Mouse (Mus musculus) heart, adult 11 months (tissue): Measurements from ENCODE around the gene Nufip2.
"Not testable (repeated sequence)": the region's sequence is repeated elsewhere in the genome, so short reads cannot be mapped to it uniquely, and the experiment has no call there.

ENCODE experiments used
- DNase-seq: peaks from one replicate; pipeline ENCODE4 v3.0.0; 2022

Nufip2 gene

GRCm38 (mm10) chr11:77713736-77714135 is 27.8 kb downstream of the Nufip2 start:
- no peak for DNase-seq

- peak; percentile 0 for DNase-seq
These were observed 33.1 kb downstream of the Nufip2 start for GRCm38 (mm10) chr11:77719055-77719454.

- no peak for DNase-seq
These were observed 35.4 kb downstream of the Nufip2 start for GRCm38 (mm10) chr11:77721389-77721788.

- peak; percentile 56 for DNase-seq
These were observed 38.8 kb downstream of the Nufip2 start for GRCm38 (mm10) chr11:77724766-77725165.

DNA sequence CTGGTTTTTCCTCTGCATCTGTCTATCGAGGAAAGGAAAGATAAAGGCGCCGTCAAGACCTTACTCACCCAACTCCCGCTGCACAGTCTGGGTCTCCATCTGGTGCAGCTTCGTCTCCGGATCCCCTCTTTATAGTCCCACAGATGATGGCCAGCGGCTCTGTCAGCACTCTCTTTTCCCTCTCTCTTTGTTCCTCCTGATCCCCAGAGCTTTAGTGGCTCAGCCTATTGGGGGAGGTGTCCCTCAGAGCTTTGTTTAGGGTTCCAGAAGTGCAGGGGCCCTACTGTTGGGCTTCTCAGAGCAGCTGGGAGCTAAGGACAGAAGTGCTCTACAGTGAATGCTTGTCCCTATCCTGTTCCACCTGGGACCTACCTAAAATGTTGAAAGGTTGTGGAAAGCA is 39.2 kb downstream of the Nufip2 start, which contains the start of gene Cryba1:
TSS of gene Cryba1 (minus strand) at position 101 of the 400 bp plus-strand sequence.
- peak; percentile 80 for DNase-seq

- peak; percentile 66 for DNase-seq
These were observed 42.6 kb downstream of the Nufip2 start for GRCm38 (mm10) chr11:77728587-77728986.

- peak; percentile 98 for DNase-seq
These were observed 51.3 kb downstream of the Nufip2 start for GRCm38 (mm10) chr11:77737289-77737688.

DNA sequence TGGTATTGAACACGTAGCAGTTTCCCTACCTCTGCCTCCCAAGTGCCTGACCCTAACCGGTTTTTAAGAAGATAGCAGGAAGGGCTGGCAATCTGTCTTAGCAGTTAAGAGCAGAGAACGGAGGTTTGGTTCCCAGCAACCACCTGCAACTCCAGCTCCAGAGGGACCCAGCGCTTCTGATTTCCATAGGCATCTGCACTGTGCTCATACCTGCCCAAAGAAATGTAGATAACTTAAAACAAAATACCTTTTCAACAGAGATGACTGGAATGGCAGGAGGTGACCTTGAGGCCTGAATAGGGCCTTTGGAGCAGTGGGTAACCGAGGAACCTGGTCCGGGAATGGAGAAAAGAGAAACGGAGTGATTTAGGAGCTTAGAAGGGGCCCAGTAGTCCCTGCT is 52.6 kb downstream of the Nufip2 start:
- DNase-seq, result no peak

DNA sequence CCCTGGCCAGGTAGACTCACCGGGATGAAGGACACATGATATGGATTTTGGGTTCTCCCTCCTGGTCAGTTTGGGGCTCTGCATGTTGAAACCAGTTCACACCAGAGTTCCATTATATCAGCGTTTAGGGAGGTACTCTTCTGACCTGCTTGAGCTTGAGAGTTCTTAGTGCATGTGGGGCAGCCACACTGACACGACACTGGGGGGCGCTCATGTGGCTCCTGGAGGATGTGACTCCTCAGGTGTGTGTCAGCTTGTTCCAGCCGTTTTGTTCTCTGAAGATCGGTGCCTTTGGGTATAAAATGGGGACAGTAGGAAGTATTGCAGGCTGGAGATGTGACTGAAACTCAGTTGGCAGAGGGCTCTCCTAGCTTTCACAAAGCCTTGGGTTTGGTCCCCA is 58.0 kb downstream of the Nufip2 start:
- peak; percentile 86 for DNase-seq

DNA sequence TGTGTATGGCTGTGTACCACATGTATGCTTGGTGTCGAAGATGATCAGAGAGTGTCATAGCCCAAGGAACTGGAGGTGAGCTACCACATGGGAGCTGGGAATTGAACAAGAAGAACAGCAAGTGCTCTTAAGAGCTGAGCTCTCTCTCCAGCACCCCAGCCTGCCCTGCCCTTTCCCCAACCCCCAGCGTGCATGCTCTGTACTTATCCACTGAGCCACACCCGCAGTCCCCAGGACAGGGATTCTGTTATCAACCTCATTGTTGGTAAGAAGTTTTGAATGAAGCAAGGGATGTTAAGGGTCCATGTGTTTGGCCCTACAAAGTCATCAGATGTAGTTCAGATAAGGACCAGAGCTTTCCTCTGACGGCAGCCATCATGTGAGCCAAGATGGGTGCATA is 60.7 kb downstream of the Nufip2 start:
- DNase-seq, result no peak

DNA sequence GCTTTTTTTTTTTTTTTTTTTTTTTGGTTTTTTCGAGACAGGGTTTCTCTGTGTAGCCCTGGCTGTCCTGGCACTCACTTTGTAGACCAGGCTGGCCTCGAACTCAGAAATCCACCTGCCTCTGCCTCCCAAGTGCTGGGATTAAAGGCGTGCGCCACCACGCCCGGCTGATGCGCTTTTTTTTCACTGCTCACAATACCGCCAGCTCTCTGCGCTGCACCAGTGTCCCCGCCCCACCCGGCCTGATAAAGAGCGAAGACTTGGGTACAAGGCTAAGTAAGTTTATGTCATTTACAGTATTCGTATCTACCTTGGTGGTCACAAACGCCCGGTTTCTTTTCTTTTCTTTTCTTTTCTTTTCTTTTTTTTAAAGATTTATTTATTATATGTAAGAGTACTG is 61.1 kb downstream of the Nufip2 start:
- DNase-seq, result not testable (repeated sequence)

DNA sequence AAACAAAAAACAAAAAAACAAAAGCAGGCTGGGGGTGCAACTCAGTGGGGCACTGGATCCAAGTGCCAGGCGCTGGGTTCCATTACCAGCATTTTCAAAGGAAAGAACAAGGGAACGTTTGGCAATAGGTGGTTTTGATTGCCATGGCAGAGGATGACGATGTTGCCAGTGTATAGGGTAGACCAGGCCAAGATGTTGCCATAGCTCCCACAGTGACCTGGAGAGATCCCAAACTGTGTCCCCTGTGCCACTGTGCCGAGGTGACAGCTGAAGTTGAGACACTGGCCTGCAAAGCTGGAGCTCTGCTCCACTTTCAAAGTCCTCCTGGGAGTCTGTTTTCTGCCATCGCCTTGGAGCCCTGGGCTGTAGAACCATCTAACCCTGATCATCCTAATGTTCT is 63.0 kb downstream of the Nufip2 start:
- DNase-seq, result no peak

DNA sequence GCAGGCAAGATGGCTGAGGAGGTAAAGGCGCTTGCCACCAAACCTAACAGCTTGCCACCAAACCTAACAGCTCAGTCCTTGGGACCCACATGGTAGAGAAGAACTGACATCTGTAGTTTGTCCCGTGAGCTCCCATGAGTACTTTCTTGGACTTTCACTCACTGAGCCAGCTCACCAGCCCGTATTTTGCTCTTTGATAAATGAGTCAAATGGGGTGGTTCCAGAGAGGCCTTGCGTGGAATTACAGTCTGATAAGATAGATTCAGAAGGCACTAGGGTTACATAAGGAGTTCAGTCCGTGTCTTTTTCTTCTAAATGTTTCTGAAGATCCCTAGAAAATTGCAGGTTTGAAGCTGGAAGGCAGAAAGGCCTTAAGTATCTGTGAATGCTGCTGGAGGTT is 66.6 kb downstream of the Nufip2 start:
- DNase-seq, result no peak

GRCm38 (mm10) chr11:77753469-77753868 is 67.5 kb downstream of the Nufip2 start:
- no peak for DNase-seq

DNA sequence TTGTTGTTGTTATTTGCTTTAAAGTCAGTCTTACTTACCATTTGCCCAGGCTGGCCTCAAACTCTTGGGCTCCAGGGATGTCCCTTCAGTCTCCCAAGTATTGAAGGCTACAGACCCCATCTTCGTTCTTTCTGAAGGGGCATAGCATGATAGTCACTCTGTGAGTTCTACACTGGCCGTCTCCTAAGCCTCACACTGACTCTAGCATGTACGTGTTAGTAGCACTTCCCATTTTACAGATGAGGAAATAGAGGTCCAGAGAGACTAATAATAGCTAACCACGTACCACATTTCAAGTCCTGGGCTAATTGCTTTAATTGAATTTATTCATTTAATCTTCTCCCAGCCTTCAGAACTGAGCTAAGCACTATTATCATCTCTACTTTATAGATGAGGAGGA is 74.1 kb downstream of the Nufip2 start:
- no peak for DNase-seq

DNA sequence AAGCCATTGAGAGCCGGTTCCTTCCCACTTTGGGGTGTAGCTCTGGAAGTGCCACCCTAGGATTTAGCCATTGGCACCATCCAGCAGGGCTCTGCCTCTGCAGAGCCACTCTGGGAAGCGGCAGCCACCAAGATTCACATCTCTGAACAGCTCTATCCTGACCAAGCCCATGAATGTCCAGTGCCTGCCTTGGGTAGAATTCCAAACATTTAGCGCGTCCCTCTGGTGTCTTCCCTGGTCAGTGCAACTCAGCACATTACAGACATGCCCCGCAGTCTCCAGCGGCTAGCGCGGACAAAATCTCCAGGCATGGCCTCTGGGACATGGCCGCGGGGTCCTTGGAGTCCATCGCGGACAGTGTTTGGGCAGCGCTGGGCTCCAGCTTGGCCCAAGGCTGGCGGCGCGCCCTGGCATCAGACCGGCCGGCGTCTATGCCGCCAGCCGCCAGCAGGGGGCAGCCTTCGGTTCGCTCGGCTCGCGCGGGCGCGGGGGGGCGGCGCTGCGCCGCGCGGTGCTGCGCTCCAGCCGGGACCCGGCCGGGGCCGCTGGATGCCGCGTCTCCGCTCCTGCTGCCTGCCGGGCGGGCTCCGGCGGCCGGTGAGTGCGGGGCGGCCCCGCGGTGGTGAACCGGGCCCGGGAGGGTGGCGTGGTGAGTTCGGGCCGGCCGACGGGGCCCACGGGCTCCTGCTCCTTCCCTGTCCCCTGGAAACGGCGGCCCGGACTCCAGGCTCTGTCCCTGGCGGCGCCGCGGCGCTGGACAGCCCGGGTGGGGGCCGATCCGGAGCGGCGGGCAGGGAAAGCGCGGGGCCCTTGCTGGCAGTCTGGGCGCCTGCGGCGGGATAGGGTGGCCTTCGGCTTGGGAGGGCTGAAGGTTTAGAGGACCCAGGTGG is 77.1 kb downstream of the Nufip2 start, which contains the start of gene Myo18a:
TSS of gene Myo18a (plus strand) at position 464 of the 890 bp plus-strand sequence.
- peak; percentile 98 for DNase-seq

DNA sequence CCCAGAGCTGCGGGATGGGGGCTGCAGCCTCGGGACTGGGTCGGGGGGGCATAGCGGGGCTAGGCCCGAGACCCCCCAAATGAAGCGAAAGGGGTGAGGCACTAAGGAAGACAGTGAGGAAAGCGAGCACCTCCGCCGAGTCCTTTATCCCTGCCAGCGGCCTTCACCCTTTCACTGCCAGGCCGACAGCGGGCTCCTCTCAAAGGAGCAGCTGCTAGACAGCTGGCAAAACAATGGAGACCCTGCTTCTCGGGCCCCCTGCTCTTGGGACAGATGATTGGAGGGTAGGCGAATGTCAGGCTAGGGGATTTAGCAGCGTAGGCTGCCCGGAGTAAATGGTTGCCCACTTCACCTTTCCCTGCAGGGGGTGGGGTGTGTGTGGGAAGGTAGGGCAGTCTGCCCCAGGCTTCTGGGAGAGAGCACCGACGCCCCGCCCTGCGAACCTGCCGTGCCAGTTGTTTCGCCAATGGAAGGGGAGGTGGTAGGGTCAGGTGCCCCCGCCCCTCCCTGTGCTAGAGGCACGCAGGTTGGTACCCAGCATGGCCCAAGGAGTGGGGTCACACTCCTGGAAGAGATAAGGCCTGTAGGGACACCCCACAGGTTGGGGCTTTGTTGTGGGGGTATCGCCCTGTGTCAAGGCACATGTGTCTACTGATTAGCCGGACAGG is 77.9 kb downstream of the Nufip2 start:
- DNase-seq, result peak; percentile 96

DNA sequence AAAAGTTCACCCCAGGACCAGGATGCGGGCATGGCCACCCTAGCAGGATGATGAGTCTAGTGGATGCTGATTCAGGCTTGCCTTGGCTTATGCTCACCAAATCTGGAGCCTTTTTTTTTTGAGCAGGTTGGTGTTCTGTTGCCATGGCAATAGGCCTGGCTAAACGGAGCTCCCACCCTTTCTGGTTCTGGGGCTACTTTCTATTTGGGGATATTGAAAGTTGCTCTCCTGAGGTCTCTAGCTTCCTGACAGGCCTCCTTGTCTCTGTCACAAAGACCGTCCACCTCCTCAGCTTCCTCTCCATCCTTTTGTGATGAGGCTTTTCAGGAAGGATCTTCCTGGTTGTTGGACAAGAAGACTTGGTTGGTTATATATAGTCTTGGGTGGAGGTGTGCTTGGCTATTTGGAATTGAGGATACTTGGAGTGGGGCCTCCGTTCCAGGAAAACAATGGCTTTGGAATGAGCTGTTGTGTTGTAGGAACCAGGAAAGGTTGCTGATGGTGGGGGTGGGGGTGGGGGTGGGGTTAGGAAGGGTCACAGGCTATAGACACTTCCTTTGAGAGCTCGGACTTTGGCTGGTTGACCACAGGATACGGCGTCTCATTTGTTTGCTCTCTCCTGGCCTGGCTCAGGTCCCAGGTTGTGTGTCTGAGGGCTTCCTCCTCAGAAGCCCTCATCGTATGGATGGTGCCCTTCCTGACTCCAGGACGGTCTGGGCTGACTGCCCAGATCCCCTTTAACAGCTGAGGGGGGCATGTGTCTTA is 78.9 kb downstream of the Nufip2 start:
- peak; percentile 98 for DNase-seq

- no peak for DNase-seq
These were observed 79.5 kb downstream of the Nufip2 start for GRCm38 (mm10) chr11:77765459-77765777.

DNA sequence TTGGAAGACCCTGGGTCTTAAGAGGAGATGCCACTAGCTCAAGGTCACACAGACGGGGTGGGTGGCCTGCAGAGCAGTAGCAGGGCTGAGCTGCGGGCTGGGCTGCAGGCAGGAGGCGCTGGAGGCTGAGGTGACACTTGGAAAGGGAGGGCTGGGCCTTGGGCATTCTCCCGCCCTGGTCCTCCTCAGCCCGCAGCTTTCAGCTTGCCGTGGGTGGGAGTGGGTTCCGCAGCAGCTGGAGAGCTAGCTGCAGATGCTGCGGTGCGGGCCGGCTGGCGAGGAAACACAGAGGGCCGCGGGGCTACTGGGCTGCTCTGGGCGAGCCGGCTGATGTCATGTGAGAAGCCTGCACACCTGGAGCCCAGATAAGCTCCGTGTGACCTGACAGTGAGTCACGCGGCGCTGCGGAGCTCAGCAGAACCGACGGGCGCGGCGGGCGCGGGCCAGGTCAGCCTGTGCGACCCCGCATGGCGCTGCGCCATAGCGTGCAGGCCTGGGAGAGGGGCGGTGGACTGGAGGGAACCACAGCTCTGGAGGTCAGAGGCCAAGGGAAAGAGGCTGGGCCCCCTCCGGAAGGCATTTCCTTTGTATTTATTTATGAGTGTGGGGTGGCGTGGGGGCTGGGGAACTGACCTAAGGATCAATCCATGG is 80.5 kb downstream of the Nufip2 start:
- peak; percentile 97 for DNase-seq

GRCm38 (mm10) chr11:77769496-77769895 is 83.5 kb downstream of the Nufip2 start:
- no peak for DNase-seq

DNA sequence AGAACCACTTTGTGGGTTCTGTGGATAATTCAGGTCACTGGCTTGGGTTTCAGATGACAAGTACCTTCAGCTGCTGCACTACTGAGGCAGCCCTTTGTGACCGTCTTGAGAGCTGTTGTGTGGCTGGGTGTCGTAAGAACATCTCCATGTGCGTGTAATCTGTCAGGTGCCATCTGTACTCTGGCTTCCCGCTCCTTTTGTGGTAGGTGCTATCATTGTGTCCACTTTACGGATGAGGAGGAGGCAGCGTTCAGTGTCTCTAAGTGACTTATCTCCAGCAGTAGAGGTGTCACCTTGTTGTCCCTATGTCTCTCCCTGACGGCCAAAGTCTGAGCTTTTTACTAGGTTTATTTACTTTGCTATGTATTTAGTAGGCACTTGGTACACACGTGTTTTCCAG is 84.4 kb downstream of the Nufip2 start:
- DNase-seq, result no peak
